Mouse (Mus musculus) midbrain, embryonic 15.5 days (tissue): ENCODE measurements at regions not wholly inside any gene's neighbourhood (a gene's known extent, or its start where the extent isn't known, plus 50 kb on each side); places are given as distances from the start of the nearest gene placed in this dataset.

Experiments
- ATAC-seq: fragments of 200-750 bp; cut with Nextera tagmentation; replicated peaks from 2 replicates; pipeline ENCODE4 v1.8.0; 2017; ENCODE audit warnings: moderate TSS enrichment
- H3K27ac ChIP-seq: fragments of 300-500 bp; sonication (generic); 2 replicates; pipeline ENCODE4 v1.5.1; 2015; ENCODE audit warnings: mild to moderate bottlenecking, inconsistent platforms
- H3K27me3 ChIP-seq: fragments of 300-500 bp; sonication (generic); replicated peaks from 2 replicates; pipeline ENCODE4 v1.6.1; 2015; ENCODE audit warnings: inconsistent platforms
- H3K36me3 ChIP-seq: fragments of 300-500 bp; sonication (generic); replicated peaks from 2 replicates; pipeline ENCODE4 v1.6.1; 2015; ENCODE audit warnings: inconsistent platforms
- H3K4me1 ChIP-seq: fragments of 300-500 bp; sonication (generic); 2 replicates; pipeline ENCODE4 v1.6.1; 2015; ENCODE audit warnings: inconsistent platforms
- H3K4me2 ChIP-seq: fragments of 300-500 bp; sonication (generic); 2 replicates; pipeline ENCODE4 v1.6.1; 2015; ENCODE audit warnings: inconsistent platforms, mild to moderate bottlenecking, moderate library complexity
- H3K4me3 ChIP-seq: fragments of 300-500 bp; sonication (generic); 2 replicates; pipeline ENCODE4 v1.5.1; 2015; ENCODE audit warnings: mild to moderate bottlenecking, inconsistent platforms
- H3K9ac ChIP-seq: fragments of 300-500 bp; sonication (generic); 2 replicates; pipeline ENCODE4 v1.6.1; 2015; ENCODE audit warnings: mild to moderate bottlenecking, inconsistent platforms
- H3K9me3 ChIP-seq: fragments of 300-500 bp; sonication (generic); 2 replicates; pipeline ENCODE4 v1.6.1; 2016; ENCODE audit warnings: inconsistent platforms
- WGBS: fragments of 180-500 bp; shearing (Covaris S2); methylation state at CpG from one replicate; pipeline ENCODE4 v1.1.7; 2015; ENCODE audit warnings: mixed read lengths; 5-methylcytosine and 5-hydroxymethylcytosine counted together

DNA sequence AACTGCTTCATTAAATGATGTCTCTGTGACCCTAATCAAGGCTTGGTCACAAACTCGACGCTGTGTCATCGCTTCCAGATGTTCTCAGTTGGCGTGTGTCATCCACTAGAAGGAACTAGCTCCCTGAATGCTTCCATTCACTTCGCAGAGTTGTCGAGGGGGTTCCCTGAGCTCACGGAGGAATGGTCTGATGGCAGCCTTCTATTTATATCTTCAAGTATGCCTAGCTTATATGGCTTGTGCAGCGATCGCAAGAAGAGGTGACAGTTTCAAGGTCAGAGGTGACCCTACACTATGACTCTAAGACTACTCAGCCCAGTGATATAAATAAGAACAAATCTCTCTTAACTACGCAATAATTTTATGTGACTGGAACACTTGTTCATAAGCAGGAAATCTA lies 126.3 kb downstream of the Nr4a2 start:
- Histone ChIP-seq H3K4me1 (no peaks in the 10 kb centered on the region), H3K36me3 (no peaks in the 10 kb centered on the region), H3K9me3 (no peaks in the 10 kb centered on the region), H3K4me2 (no peak overlapping the region), H3K4me3 (no peak overlapping the region), H3K9ac (no peak overlapping the region), H3K27me3 (no peaks in the 10 kb centered on the region), H3K27ac (no peak overlapping the region)
- ATAC-seq = no peak
- WGBS = 84% methylated on average over 10 of the region's 10 CpGs

DNA sequence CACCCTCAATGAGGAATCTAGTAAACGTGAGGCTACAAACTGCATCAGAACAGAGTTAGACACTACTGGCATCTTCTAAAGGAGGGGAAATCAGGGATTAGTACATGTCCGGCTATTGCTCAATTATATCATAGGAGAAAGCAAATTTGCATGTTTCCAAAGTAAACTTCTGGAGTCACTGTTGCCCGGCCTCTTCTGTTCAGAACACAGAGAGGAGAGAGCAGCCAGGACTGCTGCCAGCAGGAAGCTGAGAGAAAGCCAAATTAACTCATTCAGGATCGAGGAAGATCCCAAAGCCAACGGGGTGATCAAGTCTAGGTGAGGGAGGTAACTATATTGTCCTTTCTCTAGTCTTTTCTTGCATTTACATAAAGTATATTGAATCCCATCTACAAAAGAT lies 131.0 kb downstream of the Nr4a2 start:
- Histone ChIP-seq H3K9ac (no peak overlapping the region), H3K4me2 (no peak overlapping the region), H3K4me3 (no peak overlapping the region), H3K4me1 (no peaks in the 10 kb centered on the region), H3K9me3 (no peaks in the 10 kb centered on the region), H3K27ac (no peak overlapping the region), H3K36me3 (no peaks in the 10 kb centered on the region), H3K27me3 (no peaks in the 10 kb centered on the region)
- 73% methylated on average over 5 of the region's 5 CpGs for WGBS
- ATAC-seq = no peak

DNA sequence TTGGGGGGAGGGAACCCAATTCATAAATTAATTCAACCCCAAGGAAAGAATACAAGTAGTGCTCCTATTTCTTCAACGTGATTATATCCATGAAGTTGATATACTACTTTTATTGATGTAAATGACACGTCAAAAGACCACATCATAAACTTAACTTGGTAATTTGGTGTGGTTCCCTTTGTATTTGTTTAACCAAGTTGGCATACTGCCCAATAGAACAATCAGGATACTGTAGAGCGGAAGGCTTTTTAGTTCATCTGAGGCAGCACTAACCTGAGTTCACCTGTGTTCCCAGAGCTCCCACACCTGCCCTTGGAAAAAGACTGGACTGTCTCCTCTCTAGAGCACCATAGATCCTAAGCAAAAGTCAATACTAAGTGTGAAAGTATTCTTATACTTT lies 132.0 kb downstream of the Nr4a2 start:
- 82% methylated on average over 3 of the region's 3 CpGs for WGBS
- Histone ChIP-seq H3K4me1 (no peaks in the 10 kb centered on the region), H3K27me3 (no peaks in the 10 kb centered on the region), H3K36me3 (no peaks in the 10 kb centered on the region), H3K27ac (no peak overlapping the region), H3K9ac (no peak overlapping the region), H3K9me3 (no peaks in the 10 kb centered on the region), H3K4me3 (no peak overlapping the region), H3K4me2 (no peak overlapping the region)
- ATAC-seq = no peak

GRCm38 (mm10) chr2:56990768-56991167 lies 133.0 kb downstream of the Nr4a2 start:
- 92% methylated on average over 9 of the region's 9 CpGs for WGBS
- H3K27ac ChIP-seq = no peak overlapping the region
- no peak for ATAC-seq
- no peak overlapping the region for H3K4me2 ChIP-seq
- no peaks in the 10 kb centered on the region for H3K4me1 ChIP-seq
- H3K27me3 ChIP-seq = no peaks in the 10 kb centered on the region
- H3K4me3 ChIP-seq = no peak overlapping the region
- no peak overlapping the region for H3K9ac ChIP-seq
- H3K36me3 ChIP-seq = no peaks in the 10 kb centered on the region
- no peaks in the 10 kb centered on the region for H3K9me3 ChIP-seq

- Histone ChIP-seq H3K9ac (no peak overlapping the region), H3K36me3 (no peaks in the 10 kb centered on the region), H3K4me1 (no peaks in the 10 kb centered on the region), H3K4me2 (no peak overlapping the region), H3K27me3 (no peaks in the 10 kb centered on the region), H3K27ac (no peak overlapping the region), H3K4me3 (no peak overlapping the region), H3K9me3 (no peaks in the 10 kb centered on the region)
- ATAC-seq = no peak
- 75% methylated on average over 4 of the region's 4 CpGs for WGBS
Measured at GRCm38 (mm10) chr2:56983167-56983566, 140.6 kb downstream of the Nr4a2 start.

- Histone ChIP-seq H3K4me1 (no peaks in the 10 kb centered on the region), H3K27me3 (no peaks in the 10 kb centered on the region), H3K9ac (no peak overlapping the region), H3K36me3 (no peaks in the 10 kb centered on the region), H3K4me2 (no peak overlapping the region), H3K9me3 (no peaks in the 10 kb centered on the region), H3K27ac (no peak overlapping the region), H3K4me3 (no peak overlapping the region)
- no peak for ATAC-seq
Measured at GRCm38 (mm10) chr2:56980601-56981000, 143.2 kb downstream of the Nr4a2 start.

- H3K27me3 ChIP-seq = no peaks in the 10 kb centered on the region
- no peak overlapping the region for H3K4me2 ChIP-seq
- no peaks in the 10 kb centered on the region for H3K36me3 ChIP-seq
- no peak overlapping the region for H3K27ac ChIP-seq
- H3K9me3 ChIP-seq = no peaks in the 10 kb centered on the region
- H3K4me3 ChIP-seq = no peak overlapping the region
- no peaks in the 10 kb centered on the region for H3K4me1 ChIP-seq
- ATAC-seq = no peak
- WGBS = 100% methylated on average over 1 of the region's 1 CpGs
- H3K9ac ChIP-seq = no peak overlapping the region
Measured at GRCm38 (mm10) chr2:56975680-56976079, 148.1 kb downstream of the Nr4a2 start.

DNA sequence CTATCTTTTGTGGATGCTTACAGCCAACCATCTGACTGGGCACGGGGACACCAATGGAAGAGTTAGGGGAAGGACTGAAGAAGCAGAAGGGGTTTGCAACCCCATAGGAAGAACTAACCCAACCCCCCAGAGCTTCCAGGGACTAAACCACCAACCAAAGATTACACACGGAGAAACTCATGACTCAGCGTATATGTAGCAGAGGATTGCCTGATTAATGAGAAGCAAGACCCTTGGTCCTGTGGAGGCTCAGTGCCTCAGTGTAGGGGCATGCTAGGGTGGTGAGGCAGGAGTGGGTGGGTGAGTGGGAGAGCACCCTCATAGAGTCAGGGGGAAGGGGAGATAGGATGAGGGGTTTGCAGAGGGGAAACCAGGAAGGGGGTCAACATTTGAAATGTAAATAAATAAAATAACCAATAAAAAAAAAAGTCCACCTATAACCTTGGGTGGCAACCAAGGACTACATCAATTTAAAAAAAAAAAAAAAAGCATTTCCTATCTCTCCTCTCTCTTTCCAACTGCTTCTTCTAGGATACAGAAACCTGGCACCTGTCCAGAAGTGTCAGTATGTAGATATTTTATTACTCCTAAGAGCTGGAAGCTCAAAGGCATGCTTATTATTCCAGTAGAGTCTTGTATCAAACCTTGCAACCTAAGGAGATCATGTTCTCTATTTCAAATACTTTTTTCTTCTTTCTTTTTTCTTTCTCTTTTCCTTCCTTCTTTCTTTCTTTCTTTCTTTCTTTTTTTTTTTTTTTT lies 159.7 kb downstream of the Nr4a2 start:
- ATAC-seq = no peak
- Histone ChIP-seq H3K4me2 (no peak overlapping the region), H3K36me3 (no peaks in the 10 kb centered on the region), H3K27ac (no peak overlapping the region), H3K4me1 (no peaks in the 10 kb centered on the region), H3K27me3 (no peaks in the 10 kb centered on the region), H3K9ac (no peak overlapping the region), H3K4me3 (no peak overlapping the region), H3K9me3 (no peaks in the 10 kb centered on the region)
- WGBS = 87% methylated on average over 3 of the region's 3 CpGs

- 30% methylated on average over 4 of the region's 4 CpGs for WGBS
- Histone ChIP-seq H3K36me3 (no peaks in the 10 kb centered on the region), H3K9ac (no peak overlapping the region), H3K9me3 (no peaks in the 10 kb centered on the region), H3K27me3 (no peaks in the 10 kb centered on the region), H3K4me2 (no peak overlapping the region), H3K4me3 (no peak overlapping the region), H3K27ac (no peak overlapping the region), H3K4me1 (no peaks in the 10 kb centered on the region; the same call in 1 of the 2 replicates)
- ATAC-seq = 0 out of 2 replicates have a peak, but pooled peaks have one; percentile 50
Measured at GRCm38 (mm10) chr2:56959695-56960094, 164.1 kb downstream of the Nr4a2 start.

DNA sequence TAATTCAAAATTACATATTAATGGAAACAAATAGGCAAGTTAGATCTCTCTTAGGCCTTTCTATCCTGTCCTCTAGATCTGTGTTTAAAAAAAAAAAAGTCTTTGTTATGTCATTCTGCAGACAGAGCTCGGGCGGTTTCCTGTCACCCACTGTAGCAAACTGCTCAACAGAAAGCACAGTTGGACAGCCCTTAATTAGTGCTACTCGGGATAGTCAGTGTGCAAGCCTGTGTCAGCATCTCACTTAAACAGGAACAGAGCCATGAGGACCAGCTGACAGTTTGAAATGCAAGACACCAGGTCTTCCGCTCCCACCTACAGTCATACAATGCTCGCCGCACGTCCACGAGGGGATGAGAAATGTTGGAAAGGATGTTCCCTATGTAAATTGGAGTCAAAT lies 170.5 kb downstream of the Nr4a2 start:
- Histone ChIP-seq H3K4me3 (no peak overlapping the region), H3K36me3 (no peaks in the 10 kb centered on the region), H3K27me3 (no peaks in the 10 kb centered on the region), H3K9ac (no peak overlapping the region), H3K4me2 (no peak overlapping the region), H3K9me3 (no peaks in the 10 kb centered on the region), H3K4me1 (peaks cover 3% of the 10 kb centered on the region; the same call in 1 of the 2 replicates), H3K27ac (no peak overlapping the region)
- peak; percentile 30; the same call in 1 of the 2 replicates for ATAC-seq
- 70% methylated on average over 8 of the region's 8 CpGs for WGBS

- Histone ChIP-seq H3K4me3 (no peak overlapping the region), H3K27me3 (no peaks in the 10 kb centered on the region), H3K4me1 (no peaks in the 10 kb centered on the region), H3K27ac (no peak overlapping the region), H3K4me2 (no peak overlapping the region), H3K9ac (no peak overlapping the region), H3K9me3 (no peaks in the 10 kb centered on the region), H3K36me3 (no peaks in the 10 kb centered on the region)
- 88% methylated on average over 5 of the region's 5 CpGs for WGBS
- no peak for ATAC-seq
Measured at GRCm38 (mm10) chr2:56912531-56912930, 211.3 kb downstream of the Nr4a2 start.

GRCm38 (mm10) chr2:56909096-56909865 lies 214.5 kb downstream of the Nr4a2 start:
- Histone ChIP-seq H3K9ac (no peak overlapping the region), H3K27ac (no peak overlapping the region), H3K27me3 (no peaks in the 10 kb centered on the region), H3K36me3 (no peaks in the 10 kb centered on the region), H3K9me3 (no peaks in the 10 kb centered on the region), H3K4me2 (no peak overlapping the region), H3K4me1 (no peaks in the 10 kb centered on the region), H3K4me3 (no peak overlapping the region)
- 73% methylated on average over 2 of the region's 2 CpGs for WGBS
- no peak for ATAC-seq

DNA sequence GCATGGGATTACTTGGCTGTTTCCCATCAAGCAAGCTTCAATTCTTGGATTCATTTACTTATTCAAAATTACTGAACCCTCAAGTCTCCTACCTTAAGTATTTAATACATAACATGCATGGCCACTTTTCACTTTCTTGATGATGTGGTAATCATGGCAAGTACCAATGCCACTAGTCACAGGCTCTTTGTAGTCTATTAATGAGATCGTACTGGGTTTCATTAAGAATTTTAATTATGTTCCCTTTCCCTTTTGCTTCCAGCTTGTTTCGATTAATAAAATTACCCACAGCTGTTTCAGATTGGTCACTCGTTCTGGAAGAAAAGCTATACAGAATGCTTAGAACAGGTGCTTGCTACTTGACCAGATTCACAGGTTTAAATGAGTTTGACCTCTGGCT lies 238.6 kb downstream of the Nr4a2 start:
- Histone ChIP-seq H3K4me1 (no peaks in the 10 kb centered on the region), H3K36me3 (no peaks in the 10 kb centered on the region), H3K27ac (no peak overlapping the region), H3K4me2 (no peak overlapping the region), H3K9me3 (no peaks in the 10 kb centered on the region), H3K27me3 (no peaks in the 10 kb centered on the region), H3K9ac (no peak overlapping the region), H3K4me3 (no peak overlapping the region)
- ATAC-seq = no peak
- 66% methylated on average over 3 of the region's 3 CpGs for WGBS
